Mouse (Mus musculus) right cerebral cortex, postnatal 10 days (tissue): Measurements from ENCODE around the gene Sipa1l1.

Experiments
- DNase-seq, 2 experiments: peaks; one replicate each; pipeline ENCODE4 v3.0.0; 2021; ENCODE audit warnings: low spot score in 2 of 2

Gene Sipa1l1

GRCm38 (mm10) chr12:82374020-82374419, 204.9 kb downstream of the Sipa1l1 start:
- DNase-seq = peak; percentile 26 to 65

- DNase-seq = peak in 1 of 2 experiments; percentile 13
These were observed 213.8 kb downstream of the Sipa1l1 start for GRCm38 (mm10) chr12:82382932-82383331.

- peak in 1 of 2 experiments; percentile 29 for DNase-seq
These were observed 215.6 kb downstream of the Sipa1l1 start for GRCm38 (mm10) chr12:82384719-82385118.

GRCm38 (mm10) chr12:82387042-82387441, 217.9 kb downstream of the Sipa1l1 start:
- no peak for DNase-seq

GRCm38 (mm10) chr12:82387647-82388046, 218.5 kb downstream of the Sipa1l1 start:
- peak; percentile 66 to 84 for DNase-seq

- no peak for DNase-seq
These were observed 219.0 kb downstream of the Sipa1l1 start for GRCm38 (mm10) chr12:82388144-82388543.

GRCm38 (mm10) chr12:82394118-82394861, 225.2 kb downstream of the Sipa1l1 start:
- no peak for DNase-seq

- no peak for DNase-seq
These were observed 226.1 kb downstream of the Sipa1l1 start for GRCm38 (mm10) chr12:82395194-82395593.

GRCm38 (mm10) chr12:82397193-82397592, 228.1 kb downstream of the Sipa1l1 start:
- DNase-seq = no peak

- DNase-seq = peak in 1 of 2 experiments; percentile 51
These were observed 228.6 kb downstream of the Sipa1l1 start for GRCm38 (mm10) chr12:82397751-82398150.

GRCm38 (mm10) chr12:82398926-82399325, 229.8 kb downstream of the Sipa1l1 start:
- no peak for DNase-seq

GRCm38 (mm10) chr12:82399971-82400720, 231.0 kb downstream of the Sipa1l1 start:
- DNase-seq = no peak

GRCm38 (mm10) chr12:82400783-82401182, 231.7 kb downstream of the Sipa1l1 start:
- DNase-seq = no peak

- no peak for DNase-seq
These were observed 232.3 kb downstream of the Sipa1l1 start for GRCm38 (mm10) chr12:82401440-82401839.

- no peak for DNase-seq
These were observed 233.5 kb downstream of the Sipa1l1 start for GRCm38 (mm10) chr12:82402635-82403034.

GRCm38 (mm10) chr12:82407531-82408255, 238.6 kb downstream of the Sipa1l1 start:
- DNase-seq = no peak

GRCm38 (mm10) chr12:82408486-82408885, 239.4 kb downstream of the Sipa1l1 start:
- DNase-seq = peak; percentile 78 to 79

- peak in 1 of 2 experiments; percentile 54 for DNase-seq
These were observed 240.8 kb downstream of the Sipa1l1 start for GRCm38 (mm10) chr12:82409686-82410472.

GRCm38 (mm10) chr12:82412291-82413032, 243.3 kb downstream of the Sipa1l1 start:
- peak in 1 of 2 experiments; percentile 51 for DNase-seq

GRCm38 (mm10) chr12:82415690-82416364, 246.7 kb downstream of the Sipa1l1 start:
- DNase-seq = peak; percentile 69
